Mouse (Mus musculus) heart, adult 2 months (tissue): ENCODE measurements around the gene Cep128. TPM values are rescaled to one million over a fixed set of nuclear protein-coding genes. Genes with fewer than 3 reads are reported as not detected.

ENCODE experiments used
- DNase-seq, 2 experiments: peaks; one replicate each; pipeline ENCODE4 v3.0.0; 2021
- H3K27ac ChIP-seq: fragments of 200-600 bp; 2 replicates; pipeline ENCODE4 v1.8.1; 2022
- H3K27me3 ChIP-seq: fragments of 200-500 bp; 2 replicates; pipeline ENCODE4 v1.6.1; 2012; ENCODE audit warnings: mild to moderate bottlenecking, low read length, inconsistent platforms, mixed read lengths; ENCODE audit not compliant: control insufficient read depth, insufficient read depth
- H3K36me3 ChIP-seq: fragments of 200-500 bp; 2 replicates; pipeline ENCODE4 v1.6.1; 2012; ENCODE audit warnings: low read length, inconsistent platforms; ENCODE audit not compliant: control insufficient read depth, insufficient read depth
- H3K4me1 ChIP-seq: fragments of 200-500 bp; 2 replicates; pipeline ENCODE4 v1.6.1; 2011; ENCODE audit warnings: low read length; ENCODE audit not compliant: control insufficient read depth, insufficient read depth
- H3K4me3 ChIP-seq: fragments of 200-600 bp; 2 replicates; pipeline ENCODE4 v1.8.1; 2022
- H3K79me2 ChIP-seq: fragments of 200-500 bp; replicated peaks from 2 replicates; pipeline ENCODE4 v1.6.1; 2012; ENCODE audit warnings: mild to moderate bottlenecking, inconsistent platforms, low read length, moderate library complexity, mixed read lengths; ENCODE audit not compliant: control insufficient read depth, insufficient read depth
- H3K9ac ChIP-seq: fragments of 200-500 bp; 2 replicates; pipeline ENCODE4 v1.6.1; 2012; ENCODE audit warnings: low read depth, mild to moderate bottlenecking, control low read depth, inconsistent platforms, low read length, mixed read lengths
- CTCF ChIP-seq: fragments of 200-600 bp; IDR thresholded peaks from 2 replicates; pipeline ENCODE4 v1.8.1; 2022; ENCODE audit warnings: antibody characterized with exemption, mild to moderate bottlenecking, moderate library complexity
- EP300 ChIP-seq: fragments of 200-500 bp; IDR thresholded peaks from 2 replicates; pipeline ENCODE4 v1.6.1; 2011; ENCODE audit warnings: low read depth, low read length, control low read depth; ENCODE audit not compliant: insufficient read depth
- POLR2A ChIP-seq: fragments of 200-500 bp; IDR thresholded peaks from 2 replicates; pipeline ENCODE4 v1.6.1; 2011; ENCODE audit warnings: mild to moderate bottlenecking, low read depth, low read length, control low read depth; ENCODE audit not compliant: insufficient read depth
- WGBS: fragments of 180-500 bp; shearing (Covaris S2); methylation state at CpG from one replicate; pipeline ENCODE4 v1.1.7; 2018; 5-methylcytosine and 5-hydroxymethylcytosine counted together
- intact Hi-C: fragments of 180-260 bp; cut with DNase I; formaldehyde crosslinking; loops from one replicate; pipeline ENCODE4 v1.15.1; 2025
- long read RNA-seq: library from polyadenylated mRNA; stranded (forward); transcript quantifications from one replicate; pipeline ENCODE4 v2.0.0, GENCODE M21; 2021
- polyA plus RNA-seq: library from polyadenylated mRNA; depleted of rRNA; stranded (reverse); fragments of >200 nt; gene quantifications from 2 replicates; pipeline ENCODE4 v1.2.3, GENCODE M21; 2012; rRNA removed
- total RNA-seq, 2 experiments: library from RNA; stranded (reverse); gene quantifications; 2 replicates each; pipeline ENCODE4 v1.2.3; 2021

The Cep128 gene
- total RNA-seq (10 to 100 TPM; 10.0 to 11.0 TPM), polyA plus RNA-seq (8.7 and 17.2 TPM in 2 replicates)
- long read RNA-seq, partial matches to known transcripts, result 0 of 8 reads
- long read RNA-seq, other reads (novel, unspliced or antisense), result 5 of 8 reads

- no peaks in the 10 kb centered on the region for H3K4me1 ChIP-seq
- peak within 1 kb of the TSS; percentile 74 for H3K4me3 ChIP-seq
- intact Hi-C loops, result loop anchor here (5.0 kb wide), 2 partner anchors 208 to 463 kb away; partner anchors contain the start of genes Gtf2a1 and Sel1l
- H3K9ac ChIP-seq, result peak within 1 kb of the TSS; percentile 53
- no peaks in the 10 kb centered on the region for H3K36me3 ChIP-seq
- peak within 1 kb of the TSS; percentile 67 for H3K27ac ChIP-seq
- no peaks in the 10 kb centered on the region for H3K27me3 ChIP-seq
- no peaks in the 10 kb centered on the region for H3K79me2 ChIP-seq
- WGBS, result 1% methylated on average over 27 of the region's 27 CpGs
- TF ChIP-seq CTCF (0 out of 2 replicates have a peak, but pooled peaks have one; percentile 9), EP300 (peak; percentile 53; the same call in 1 of the 2 replicates), POLR2A (peak; percentile 65)
- peak; percentile 91 to 94 for DNase-seq
These were observed at the start of gene Cep128, which contains the start of gene Tshr for GRCm38 (mm10) chr12:91384281-91385017. TSS of gene Cep128 (minus strand) at chr12:91384409. TSS of gene Tshr (plus strand) at chr12:91384563.

- H3K27me3 ChIP-seq, result no peaks in the 10 kb centered on the region
- no peak for TF ChIP-seq POLR2A
- no peak for TF ChIP-seq CTCF
- TF ChIP-seq EP300, result no peak
- no peaks in the 10 kb centered on the region for H3K79me2 ChIP-seq
- no peak for DNase-seq
- H3K9ac ChIP-seq, result no peak overlapping the region
- H3K27ac ChIP-seq, result no peak overlapping the region
- H3K4me3 ChIP-seq, result no peak overlapping the region
- no peaks in the 10 kb centered on the region for H3K4me1 ChIP-seq
- intact Hi-C loops, result no loop called here
- H3K36me3 ChIP-seq, result no peaks in the 10 kb centered on the region
- 69% methylated on average over 2 of the region's 2 CpGs for WGBS
These were observed 42.9 kb upstream of the Cep128 start for GRCm38 (mm10) chr12:91427129-91427528.

- 45% methylated on average over 4 of the region's 4 CpGs for WGBS
- DNase-seq, result no peak
These were observed 42.3 kb upstream of the Cep128 start for GRCm38 (mm10) chr12:91426499-91426898.

GRCm38 (mm10) chr12:91423125-91423820, 39.1 kb upstream of the Cep128 start:
- H3K27me3 ChIP-seq, result no peaks in the 10 kb centered on the region
- no peaks in the 10 kb centered on the region for H3K36me3 ChIP-seq
- DNase-seq, result no peak
- H3K4me1 ChIP-seq, result no peaks in the 10 kb centered on the region
- TF ChIP-seq CTCF (peak; percentile 68), POLR2A (no peak), EP300 (no peak)
- intact Hi-C loops, result no loop called here
- 70% methylated on average over 11 of the region's 11 CpGs for WGBS
- H3K4me3 ChIP-seq, result no peak overlapping the region
- no peaks in the 10 kb centered on the region for H3K79me2 ChIP-seq
- H3K9ac ChIP-seq, result no peak overlapping the region
- H3K27ac ChIP-seq, result no peak overlapping the region

More at GRCm38 (mm10) chr12:91426499-91426898, 42.3 kb upstream of the Cep128 start:
- no peaks in the 10 kb centered on the region for H3K27me3 ChIP-seq
- no peak overlapping the region for H3K27ac ChIP-seq
- H3K36me3 ChIP-seq, result no peaks in the 10 kb centered on the region
- TF ChIP-seq EP300 (no peak), CTCF (no peak), POLR2A (no peak)
- intact Hi-C loops, result no loop called here
- no peak overlapping the region for H3K4me3 ChIP-seq
- H3K9ac ChIP-seq, result no peak overlapping the region
- no peaks in the 10 kb centered on the region for H3K4me1 ChIP-seq
- H3K79me2 ChIP-seq, result no peaks in the 10 kb centered on the region

GRCm38 (mm10) chr12:91421272-91421671, 37.1 kb upstream of the Cep128 start:
- Histone ChIP-seq H3K36me3 (no peaks in the 10 kb centered on the region), H3K4me3 (no peak overlapping the region), H3K4me1 (no peaks in the 10 kb centered on the region), H3K27me3 (no peaks in the 10 kb centered on the region), H3K79me2 (no peaks in the 10 kb centered on the region), H3K9ac (no peak overlapping the region), H3K27ac (no peak overlapping the region)
- no peak for DNase-seq
- TF ChIP-seq EP300, result no peak
- TF ChIP-seq CTCF, result no peak
- TF ChIP-seq POLR2A, result no peak
- WGBS, result 56% methylated on average over 9 of the region's 9 CpGs
- intact Hi-C loops, result no loop called here
